Mouse (Mus musculus) MEL (cell line): ENCODE data around the gene Klf15. TPM values are rescaled to one million over a fixed set of nuclear protein-coding genes. Genes with fewer than 3 reads are reported as not detected.

Source experiments
- DNase-seq: peaks from one replicate; pipeline ENCODE4 v3.0.0; 2011; ENCODE audit warnings: low read depth, low spot score
- H3K27ac ChIP-seq: 2 replicates; pipeline ENCODE4 v1.5.1; 2012; ENCODE audit warnings: low read depth, mild to moderate bottlenecking, control low read depth, low read length, moderate library complexity; ENCODE audit not compliant: control insufficient read depth
- H3K27me3 ChIP-seq, 2 experiments: fragments of 150-350 bp in 1 of 2; sonication (generic) in 1 of 2; 2 replicates each; pipeline ENCODE4 v1.6.1; 2012; ENCODE audit warnings: low read length in 2 of 2, mild to moderate bottlenecking in 2 of 2, improper control_type of control experiment in 1 of 2, moderate library complexity in 1 of 2; ENCODE audit not compliant: insufficient read depth in 2 of 2, control insufficient read depth in 1 of 2
- H3K36me3 ChIP-seq, 2 experiments: 2 replicates each; pipeline ENCODE4 v1.6.1; 2012 to 2014; ENCODE audit warnings: low read length in 2 of 2, improper control_type of control experiment in 1 of 2, inconsistent platforms in 1 of 2, mild to moderate bottlenecking in 1 of 2; ENCODE audit not compliant: insufficient read depth in 2 of 2, control insufficient read depth in 1 of 2
- H3K4me1 ChIP-seq, 2 experiments: fragments of 150-350 bp in 1 of 2; sonication (generic) in 1 of 2; 2 replicates each; pipeline ENCODE4 v1.6.1; 2012; ENCODE audit warnings: low read length in 2 of 2, improper control_type of control experiment in 1 of 2, mild to moderate bottlenecking in 1 of 2; ENCODE audit not compliant: insufficient read depth in 2 of 2, control insufficient read depth in 1 of 2
- H3K4me3 ChIP-seq, 2 experiments: fragments of 150-350 bp in 1 of 2; sonication (generic) in 1 of 2; 2 replicates each; pipeline ENCODE4 v1.5.1; 2012; ENCODE audit warnings: low read depth in 2 of 2, low read length in 2 of 2, mild to moderate bottlenecking in 2 of 2, moderate library complexity in 2 of 2, control low read depth in 1 of 2, improper control_type of control experiment in 1 of 2; ENCODE audit not compliant: control insufficient read depth in 1 of 2, insufficient read depth in 1 of 2
- H3K79me2 ChIP-seq: 2 replicates; pipeline ENCODE4 v1.6.1; 2012; ENCODE audit warnings: mild to moderate bottlenecking, low read length, moderate library complexity; ENCODE audit not compliant: control insufficient read depth, poor library complexity, insufficient read depth
- H3K9ac ChIP-seq: 2 replicates; pipeline ENCODE4 v1.6.1; 2012; ENCODE audit warnings: low read depth, mild to moderate bottlenecking, control low read depth, low read length, moderate library complexity; ENCODE audit not compliant: control insufficient read depth, poor library complexity, severe bottlenecking
- H3K9me3 ChIP-seq: fragments of 150-350 bp; sonication (generic); replicated peaks from 2 replicates; pipeline ENCODE4 v1.6.1; 2012; ENCODE audit warnings: mild to moderate bottlenecking, low read length, improper control_type of control experiment, moderate library complexity; ENCODE audit not compliant: insufficient read depth
- BHLHE40 ChIP-seq: IDR thresholded peaks from 2 replicates; pipeline ENCODE4 v1.6.1; 2012; ENCODE audit warnings: low read depth, mild to moderate bottlenecking, inconsistent platforms, low read length, improper control_type of control experiment, borderline replicate concordance
- CHD1 ChIP-seq: IDR thresholded peaks from 2 replicates; pipeline ENCODE4 v1.6.1; 2012; ENCODE audit warnings: low read depth, mild to moderate bottlenecking, inconsistent platforms, low read length, improper control_type of control experiment
- ELF1 ChIP-seq: IDR thresholded peaks from 2 replicates; pipeline ENCODE4 v1.6.1; 2014; ENCODE audit warnings: low read depth, mild to moderate bottlenecking, inconsistent platforms, low read length, improper control_type of control experiment, moderate library complexity
- EP300 ChIP-seq, 2 experiments: IDR thresholded peaks; 2 replicates each; pipeline ENCODE4 v1.6.1; 2011; ENCODE audit warnings: improper control_type of control experiment in 2 of 2, low read length in 2 of 2, low read depth in 1 of 2, mild to moderate bottlenecking in 1 of 2
- GABPA ChIP-seq: IDR thresholded peaks from 2 replicates; pipeline ENCODE4 v1.6.1; 2012; ENCODE audit warnings: low read depth, mild to moderate bottlenecking, inconsistent platforms, low read length, improper control_type of control experiment, moderate library complexity
- KAT2A ChIP-seq: conservative IDR thresholded peaks from 2 replicates; pipeline ENCODE4 v1.6.1; 2012; ENCODE audit warnings: low read depth, low read length, improper control_type of control experiment, inconsistent platforms
- MEF2A ChIP-seq: IDR thresholded peaks from 2 replicates; pipeline ENCODE4 v1.6.1; 2014; ENCODE audit warnings: low read depth, mild to moderate bottlenecking, inconsistent platforms, low read length, improper control_type of control experiment; ENCODE audit not compliant: poor library complexity, insufficient replicate concordance, severe bottlenecking; ENCODE audit errors: extremely low read depth
- MYB ChIP-seq: IDR thresholded peaks from 2 replicates; pipeline ENCODE4 v1.6.1; 2011; ENCODE audit warnings: mild to moderate bottlenecking, low read depth, low read length, improper control_type of control experiment
- MYC ChIP-seq: IDR thresholded peaks from 2 replicates; pipeline ENCODE4 v1.6.1; 2011; ENCODE audit warnings: low read depth, mild to moderate bottlenecking, low read length, improper control_type of control experiment, moderate library complexity
- POLR2AphosphoS5 ChIP-seq: IDR thresholded peaks from 2 replicates; pipeline ENCODE4 v1.6.1; 2012; ENCODE audit warnings: low read depth, borderline replicate concordance, mild to moderate bottlenecking, inconsistent platforms, low read length, moderate library complexity, mixed read lengths
- RAD21 ChIP-seq: IDR thresholded peaks from 2 replicates; pipeline ENCODE4 v1.6.1; 2011; ENCODE audit warnings: mild to moderate bottlenecking, low read depth, low read length, improper control_type of control experiment
- SIN3A ChIP-seq: IDR thresholded peaks from 2 replicates; pipeline ENCODE4 v1.6.1; 2012; ENCODE audit warnings: low read length, improper control_type of control experiment, inconsistent platforms
- TCF12 ChIP-seq: IDR thresholded peaks from 2 replicates; pipeline ENCODE4 v1.6.1; 2014; ENCODE audit warnings: low read depth, mild to moderate bottlenecking, inconsistent platforms, low read length, improper control_type of control experiment, moderate library complexity
- ZKSCAN1 ChIP-seq: IDR thresholded peaks from 2 replicates; pipeline ENCODE4 v1.6.1; 2012; ENCODE audit warnings: low read depth, mild to moderate bottlenecking, inconsistent platforms, low read length, improper control_type of control experiment, moderate library complexity
- polyA plus RNA-seq, 2 experiments: library from polyadenylated mRNA; stranded (reverse) in 1 of 2; unstranded in 1 of 2; fragments of >175 nt in 1 of 2; fragments of >200 nt in 1 of 2; gene quantifications; 2 replicates each; pipeline versions ENCODE4 v1.2.1 to v1.2.4; 2012; ENCODE audit warnings: low replicate concordance in 2 of 2, low read depth in 1 of 2; ENCODE audit not compliant: insufficient read length in 2 of 2, insufficient read depth in 1 of 2, missing spikeins in 1 of 2
- total RNA-seq: library from RNA; depleted of rRNA; stranded (reverse); fragments of 300-350 nt; gene quantifications from 2 replicates; pipeline ENCODE4 v1.2.3, GENCODE M21; 2012

Klf15 gene
- total and polyA plus RNA-seq, 3 experiments = not detected

DNA sequence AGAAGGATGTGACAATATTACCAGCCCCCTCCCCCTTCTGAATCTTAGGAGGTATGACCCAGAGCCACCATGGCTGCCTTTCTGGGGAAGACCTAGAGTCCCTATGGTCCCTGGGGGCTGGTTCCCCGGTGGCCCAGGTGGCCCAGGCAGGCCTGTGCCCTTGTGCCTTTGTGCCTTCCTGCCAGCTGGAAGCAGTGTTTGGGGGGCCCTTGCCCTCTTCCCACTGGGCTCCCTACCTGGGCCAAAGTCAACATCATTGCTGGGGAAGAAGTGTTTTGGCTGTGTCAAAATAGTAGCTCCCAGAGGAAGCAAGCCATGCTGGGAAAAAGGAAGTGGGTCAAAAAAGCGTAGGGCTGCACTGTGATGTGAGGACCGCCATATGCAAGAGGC, 12.0 kb downstream of the Klf15 start:
- Histone ChIP-seq H3K27ac (no peak overlapping the region), H3K27me3 (no peaks in the 10 kb centered on the region; a peak in 1 of 4 replicates), H3K79me2 (no peaks in the 10 kb centered on the region), H3K36me3 (no peaks in the 10 kb centered on the region), H3K9me3 (no peaks in the 10 kb centered on the region), H3K4me1 (no peaks in the 10 kb centered on the region), H3K9ac (no peak overlapping the region), H3K4me3 (no peak overlapping the region)
- TF ChIP-seq MEF2A = no peak
- no peak for TF ChIP-seq POLR2AphosphoS5
- TF ChIP-seq EP300 (IDR thresholded peaks at IDR 0.05; ENCODE audit: low read depth in 1 of 2, low read length in 2 of 2) = no peak
- no peak for DNase-seq

DNA sequence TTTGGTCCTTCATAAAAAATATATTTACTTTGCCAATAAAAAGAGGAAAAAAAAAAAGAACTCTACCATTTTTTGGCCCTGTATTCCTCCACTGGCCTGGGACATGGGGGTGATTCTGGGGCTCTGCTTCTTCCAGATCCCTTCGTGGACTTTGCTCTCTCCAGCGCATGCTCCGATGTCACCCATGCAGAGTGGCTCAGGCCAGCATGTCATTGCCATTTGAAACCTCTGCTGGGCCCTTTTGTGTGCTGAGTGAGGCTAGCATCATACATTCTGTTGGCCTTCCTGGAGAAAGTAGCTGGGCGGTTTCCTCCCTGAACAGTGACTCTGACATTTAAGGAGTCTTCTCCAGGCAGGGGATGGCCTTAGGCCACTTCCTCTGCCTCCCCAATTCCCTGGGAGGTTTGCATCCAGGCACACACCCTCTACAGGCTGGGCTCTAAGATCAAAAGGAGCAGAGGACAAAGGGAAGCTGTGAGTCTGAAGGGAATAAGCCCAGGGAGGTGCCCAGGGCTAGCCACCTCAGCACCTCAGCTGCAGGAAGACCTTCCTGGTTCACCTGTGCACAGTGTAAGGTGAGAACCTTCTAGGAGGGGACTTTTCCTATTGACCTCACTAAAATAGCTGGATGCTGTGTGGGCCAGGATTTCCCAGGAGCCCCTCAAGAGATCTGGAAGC, 12.9 kb downstream of the Klf15 start:
- no peak overlapping the region for H3K27ac ChIP-seq
- TF ChIP-seq CHD1 = no peak
- no peak for TF ChIP-seq GABPA
- no peak for TF ChIP-seq SIN3A
- no peaks in the 10 kb centered on the region for H3K79me2 ChIP-seq
- no peaks in the 10 kb centered on the region for H3K36me3 ChIP-seq
- H3K9me3 ChIP-seq = no peaks in the 10 kb centered on the region
- no peak overlapping the region for H3K4me3 ChIP-seq
- no peaks in the 10 kb centered on the region for H3K4me1 ChIP-seq
- DNase-seq = no peak
- no peak overlapping the region for H3K9ac ChIP-seq
- H3K27me3 ChIP-seq = no peaks in the 10 kb centered on the region; a peak in 1 of 4 replicates

DNA sequence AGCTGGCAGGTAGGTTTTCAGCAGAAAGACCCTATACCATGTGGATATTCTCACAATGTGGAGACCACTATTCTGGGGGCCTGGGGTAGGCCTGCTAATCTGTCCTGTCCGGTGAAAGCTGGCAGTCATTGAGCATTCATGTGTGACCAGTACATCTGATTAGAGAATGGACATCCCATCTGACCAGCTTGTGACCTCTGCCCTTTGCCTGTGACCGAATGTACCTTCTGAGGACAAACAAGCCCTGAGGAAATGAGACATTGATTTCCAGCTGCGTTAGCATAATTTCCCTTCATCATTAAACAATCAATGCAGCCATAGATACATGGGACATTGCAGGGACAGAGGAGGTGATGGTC, 13.5 kb downstream of the Klf15 start:
- H3K9ac ChIP-seq = no peak overlapping the region
- no peaks in the 10 kb centered on the region for H3K9me3 ChIP-seq
- TF ChIP-seq POLR2AphosphoS5 = no peak
- H3K4me1 ChIP-seq = no peaks in the 10 kb centered on the region
- H3K27me3 ChIP-seq = no peaks in the 10 kb centered on the region; a peak in 1 of 4 replicates
- H3K79me2 ChIP-seq = no peaks in the 10 kb centered on the region
- no peak overlapping the region for H3K27ac ChIP-seq
- no peak overlapping the region for H3K4me3 ChIP-seq
- no peak for DNase-seq
- H3K36me3 ChIP-seq = no peaks in the 10 kb centered on the region

DNA sequence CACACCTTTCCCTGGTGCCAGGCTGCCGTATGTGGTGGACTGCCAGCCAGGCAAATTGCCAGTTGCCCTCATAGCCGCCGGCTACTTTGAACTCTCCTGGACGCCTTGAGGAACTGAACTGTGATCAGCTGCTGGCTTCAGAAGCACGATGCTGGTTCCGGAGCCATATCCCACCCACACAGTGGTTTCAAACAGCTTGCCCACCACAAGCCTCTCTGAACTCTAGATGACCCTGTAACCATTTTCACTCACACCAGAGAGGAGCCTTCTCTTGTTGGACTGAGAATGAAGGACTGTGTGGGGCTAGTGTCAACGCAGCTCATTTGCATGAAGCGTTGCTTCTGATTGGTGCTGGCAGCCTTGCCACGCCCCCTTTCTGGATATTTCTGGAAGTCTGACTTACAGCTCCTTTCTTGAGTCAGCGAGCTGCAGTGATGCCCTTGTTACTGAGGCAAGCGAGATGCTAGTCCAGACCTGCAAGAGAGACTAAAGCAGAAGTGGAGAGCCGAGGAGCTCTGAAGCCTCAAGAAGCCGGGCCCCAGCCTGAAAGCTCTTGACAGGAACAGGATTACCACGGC, 14.7 kb downstream of the Klf15 start:
- Histone ChIP-seq H3K27ac (no peak overlapping the region), H3K27me3 (no peaks in the 10 kb centered on the region; a peak in 1 of 4 replicates), H3K9ac (no peak overlapping the region), H3K36me3 (no peaks in the 10 kb centered on the region), H3K4me3 (no peak overlapping the region), H3K4me1 (no peaks in the 10 kb centered on the region), H3K79me2 (no peaks in the 10 kb centered on the region), H3K9me3 (no peaks in the 10 kb centered on the region)
- TF ChIP-seq TCF12 (no peak), BHLHE40 (no peak), GABPA (no peak), MYB (no peak), RAD21 (no peak), KAT2A (no peak), ELF1 (no peak), ZKSCAN1 (no peak), MYC (no peak)
- peak; percentile 7 for DNase-seq
